Mouse (Mus musculus) ovary, postnatal 14 days (tissue): ENCODE measurements around the gene Luzp4.
"Not testable (repeated sequence)": the region's sequence is repeated elsewhere in the genome, so short reads cannot be mapped to it uniquely, and the experiment has no call there.

Experiments
- DNase-seq: peaks from one replicate; pipeline ENCODE4 v3.0.0; 2022; ENCODE audit warnings: low spot score

Gene Luzp4

DNA sequence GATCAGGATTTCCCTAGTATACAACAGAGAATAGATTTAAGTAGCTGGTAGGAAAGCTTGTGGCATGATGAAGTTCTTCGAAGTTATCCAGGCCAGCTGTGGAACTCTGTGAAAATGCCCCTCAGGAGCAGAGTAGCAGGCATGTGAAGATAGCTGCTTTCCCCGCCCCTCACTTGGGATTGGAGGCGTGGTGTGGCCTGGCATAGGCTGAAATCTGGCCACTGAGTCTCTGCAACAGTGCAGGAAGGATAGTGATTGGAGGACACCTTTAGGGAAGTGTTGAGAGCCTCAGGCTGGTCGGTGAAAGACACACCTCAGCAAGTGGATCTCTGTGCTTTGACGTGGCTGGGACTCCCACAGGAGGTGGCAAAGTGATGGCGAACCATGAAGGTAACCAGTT lies at the start of gene Luzp4:
Luzp4 (plus strand) TSS at position 301 of the 400 bp plus-strand sequence.
- DNase-seq: not testable (repeated sequence)

DNA sequence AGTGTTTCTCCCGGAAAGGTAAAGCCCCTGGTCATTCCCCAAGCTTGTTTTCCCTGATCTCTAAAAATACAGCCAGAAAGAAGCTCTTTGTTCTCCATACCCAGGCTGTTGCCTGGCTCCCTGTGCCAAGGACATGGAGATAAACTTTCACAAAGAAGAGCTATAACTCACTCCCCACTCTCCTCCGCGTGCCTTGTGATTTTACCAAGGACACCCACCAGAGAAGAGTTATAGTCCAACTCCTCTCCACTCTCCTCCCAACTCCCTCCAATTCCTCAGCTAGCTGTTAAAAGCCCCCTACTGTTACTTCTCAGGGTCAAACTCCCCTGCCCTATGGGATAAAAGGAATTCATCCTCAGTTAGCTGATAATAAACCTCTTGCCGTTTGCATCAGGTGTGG lies 15.6 kb upstream of the Luzp4 start:
- DNase-seq: not testable (repeated sequence)
